Mouse (Mus musculus): Measurements from ENCODE around the gene Slc31a1. TPM values are rescaled to one million over a fixed set of nuclear protein-coding genes. Genes with fewer than 3 reads are reported as not detected.

Slc31a1 gene
- polyA plus RNA-seq, 1 experiment from 2014 or later: 48.6 TPM

- 80% methylated on average over 7 of the region's 7 CpGs for WGBS
- ATAC-seq (replicated peaks; ENCODE audit: low FRiP score) (0 out of 2 replicates have a peak, but pooled peaks have one; percentile 6), DNase-seq (ENCODE audit: low spot score) (no peak)
- Histone ChIP-seq H3K9me3 (ENCODE audit: control insufficient read depth, low read length) (no peaks in the 10 kb centered on the region), H3K4me1 (replicated peaks; ENCODE audit: control insufficient read depth, insufficient read depth, low read length) (peaks cover 5% of the 10 kb centered on the region; the same call in 1 of the 2 replicates), H3K27ac (ENCODE audit: low read depth, low read length) (no peak overlapping the region), H3K27me3 (replicated peaks; ENCODE audit: control insufficient read depth, insufficient read depth, low read length) (no peaks in the 10 kb centered on the region), H3K4me2 (peak overlapping the region; percentile 31; the same call in 1 of the 2 replicates), H3K36me3 (ENCODE audit: control insufficient read depth, insufficient read depth, low read length) (peaks cover 14% of the 10 kb centered on the region), H3K4me3 (ENCODE audit: low read depth, low read length) (no peak overlapping the region), H3K9ac (ENCODE audit: low read depth, low read length) (no peak overlapping the region)
Observed at GRCm38 (mm10) chr4:62383752-62384151, 23.2 kb downstream of the Slc31a1 start.

- no peak overlapping the region for H3K4me3 ChIP-seq (ENCODE audit: low read depth, low read length)
- no peak overlapping the region for H3K27ac ChIP-seq (ENCODE audit: low read depth, low read length)
- DNase-seq (ENCODE audit: low spot score): no peak
- 82% methylated on average over 1 of the region's 1 CpGs for WGBS
- no peaks in the 10 kb centered on the region for H3K27me3 ChIP-seq (replicated peaks; ENCODE audit: control insufficient read depth, insufficient read depth, low read length)
- H3K36me3 ChIP-seq (ENCODE audit: control insufficient read depth, insufficient read depth, low read length): peaks cover 14% of the 10 kb centered on the region
- no peaks in the 10 kb centered on the region for H3K9me3 ChIP-seq (ENCODE audit: control insufficient read depth, low read length)
- ATAC-seq (replicated peaks; ENCODE audit: low FRiP score): peak; percentile 22; the same call in 1 of the 2 replicates
- H3K4me2 ChIP-seq: no peak overlapping the region
- no peak overlapping the region for H3K9ac ChIP-seq (ENCODE audit: low read depth, low read length)
- H3K4me1 ChIP-seq (replicated peaks; ENCODE audit: control insufficient read depth, insufficient read depth, low read length): peaks cover 5% of the 10 kb centered on the region; the same call in 1 of the 2 replicates
Observed at GRCm38 (mm10) chr4:62384159-62384558, 23.6 kb downstream of the Slc31a1 start.

- DNase-seq (ENCODE audit: low spot score) (no peak), ATAC-seq (replicated peaks; ENCODE audit: low FRiP score) (no peak)
- Histone ChIP-seq H3K4me3 (ENCODE audit: low read depth, low read length) (no peak overlapping the region), H3K36me3 (ENCODE audit: control insufficient read depth, insufficient read depth, low read length) (peaks cover 17% of the 10 kb centered on the region), H3K27ac (ENCODE audit: low read depth, low read length) (no peak overlapping the region), H3K4me2 (no peak overlapping the region), H3K9me3 (ENCODE audit: control insufficient read depth, low read length) (no peaks in the 10 kb centered on the region), H3K9ac (ENCODE audit: low read depth, low read length) (no peak overlapping the region), H3K27me3 (replicated peaks; ENCODE audit: control insufficient read depth, insufficient read depth, low read length) (no peaks in the 10 kb centered on the region), H3K4me1 (replicated peaks; ENCODE audit: control insufficient read depth, insufficient read depth, low read length) (peaks cover 2% of the 10 kb centered on the region; the same call in 1 of the 2 replicates)
- WGBS: 92% methylated on average over 7 of the region's 7 CpGs
Observed at GRCm38 (mm10) chr4:62385439-62385838, 24.9 kb downstream of the Slc31a1 start.

GRCm38 (mm10) chr4:62389592-62390512, 29.3 kb downstream of the Slc31a1 start:
- Histone ChIP-seq H3K36me3 (ENCODE audit: control insufficient read depth, insufficient read depth, low read length) (peaks cover 23% of the 10 kb centered on the region), H3K9me3 (ENCODE audit: control insufficient read depth, low read length) (no peaks in the 10 kb centered on the region), H3K4me2 (no peak overlapping the region), H3K9ac (ENCODE audit: low read depth, low read length) (no peak overlapping the region), H3K4me1 (replicated peaks; ENCODE audit: control insufficient read depth, insufficient read depth, low read length) (no peaks in the 10 kb centered on the region), H3K27ac (ENCODE audit: low read depth, low read length) (no peak overlapping the region), H3K4me3 (ENCODE audit: low read depth, low read length) (no peak overlapping the region), H3K27me3 (replicated peaks; ENCODE audit: control insufficient read depth, insufficient read depth, low read length) (no peaks in the 10 kb centered on the region)
- DNase-seq (ENCODE audit: low spot score): no peak
- 71% methylated on average over 5 of the region's 5 CpGs for WGBS
- ATAC-seq (replicated peaks; ENCODE audit: low FRiP score): peak; percentile 29; the same call in 1 of the 2 replicates

GRCm38 (mm10) chr4:62391892-62392291, 31.4 kb downstream of the Slc31a1 start:
- WGBS: 82% methylated on average over 7 of the region's 7 CpGs
- no peak overlapping the region for H3K4me3 ChIP-seq (ENCODE audit: low read depth, low read length)
- no peak overlapping the region for H3K4me2 ChIP-seq
- no peak overlapping the region for H3K9ac ChIP-seq (ENCODE audit: low read depth, low read length)
- no peaks in the 10 kb centered on the region for H3K4me1 ChIP-seq (replicated peaks; ENCODE audit: control insufficient read depth, insufficient read depth, low read length)
- ATAC-seq (replicated peaks; ENCODE audit: low FRiP score) (no peak), DNase-seq (ENCODE audit: low spot score) (no peak)
- H3K9me3 ChIP-seq (ENCODE audit: control insufficient read depth, low read length): no peaks in the 10 kb centered on the region
- H3K36me3 ChIP-seq (ENCODE audit: control insufficient read depth, insufficient read depth, low read length): peaks cover 24% of the 10 kb centered on the region
- no peak overlapping the region for H3K27ac ChIP-seq (ENCODE audit: low read depth, low read length)
- no peaks in the 10 kb centered on the region for H3K27me3 ChIP-seq (replicated peaks; ENCODE audit: control insufficient read depth, insufficient read depth, low read length)

- Histone ChIP-seq H3K4me3 (ENCODE audit: low read depth, low read length) (no peak overlapping the region), H3K36me3 (ENCODE audit: control insufficient read depth, insufficient read depth, low read length) (peaks cover 30% of the 10 kb centered on the region), H3K27me3 (replicated peaks; ENCODE audit: control insufficient read depth, insufficient read depth, low read length) (no peaks in the 10 kb centered on the region), H3K4me1 (replicated peaks; ENCODE audit: control insufficient read depth, insufficient read depth, low read length) (no peaks in the 10 kb centered on the region), H3K9me3 (ENCODE audit: control insufficient read depth, low read length) (no peaks in the 10 kb centered on the region), H3K27ac (ENCODE audit: low read depth, low read length) (no peak overlapping the region), H3K4me2 (no peak overlapping the region), H3K9ac (ENCODE audit: low read depth, low read length) (no peak overlapping the region)
- WGBS: 77% methylated on average over 6 of the region's 6 CpGs
- no peak for DNase-seq (ENCODE audit: low spot score)
- ATAC-seq (replicated peaks; ENCODE audit: low FRiP score): no peak
Observed at GRCm38 (mm10) chr4:62393459-62393858, 32.9 kb downstream of the Slc31a1 start.

GRCm38 (mm10) chr4:62395806-62396205, 35.3 kb downstream of the Slc31a1 start:
- WGBS: 79% methylated on average over 1 of the region's 1 CpGs
- H3K36me3 ChIP-seq (ENCODE audit: control insufficient read depth, insufficient read depth, low read length): peaks cover 38% of the 10 kb centered on the region
- no peak for DNase-seq (ENCODE audit: low spot score)

GRCm38 (mm10) chr4:62397616-62398365, 37.3 kb downstream of the Slc31a1 start:
- ATAC-seq (replicated peaks; ENCODE audit: low FRiP score): no peak
- Histone ChIP-seq H3K4me1 (replicated peaks; ENCODE audit: control insufficient read depth, insufficient read depth, low read length) (no peaks in the 10 kb centered on the region), H3K27me3 (replicated peaks; ENCODE audit: control insufficient read depth, insufficient read depth, low read length) (no peaks in the 10 kb centered on the region), H3K4me2 (no peak overlapping the region), H3K9me3 (ENCODE audit: control insufficient read depth, low read length) (no peaks in the 10 kb centered on the region), H3K9ac (ENCODE audit: low read depth, low read length) (no peak overlapping the region), H3K36me3 (ENCODE audit: control insufficient read depth, insufficient read depth, low read length) (peaks cover 49% of the 10 kb centered on the region), H3K27ac (ENCODE audit: low read depth, low read length) (no peak overlapping the region), H3K4me3 (ENCODE audit: low read depth, low read length) (no peak overlapping the region)
- DNase-seq (ENCODE audit: low spot score): no peak
- WGBS: 84% methylated on average over 4 of the region's 4 CpGs

More at GRCm38 (mm10) chr4:62395806-62396205, 35.3 kb downstream of the Slc31a1 start:
- Histone ChIP-seq H3K4me1 (replicated peaks; ENCODE audit: control insufficient read depth, insufficient read depth, low read length) (no peaks in the 10 kb centered on the region), H3K27me3 (replicated peaks; ENCODE audit: control insufficient read depth, insufficient read depth, low read length) (no peaks in the 10 kb centered on the region), H3K27ac (ENCODE audit: low read depth, low read length) (no peak overlapping the region), H3K9ac (ENCODE audit: low read depth, low read length) (no peak overlapping the region), H3K9me3 (ENCODE audit: control insufficient read depth, low read length) (no peaks in the 10 kb centered on the region), H3K4me3 (ENCODE audit: low read depth, low read length) (no peak overlapping the region), H3K4me2 (no peak overlapping the region)
- ATAC-seq (replicated peaks; ENCODE audit: low FRiP score): no peak; the same call in 1 of the 2 replicates
